Mouse (Mus musculus) MEL (cell line): ENCODE results near the gene Heg1.

Experiments
- CTCF ChIP-seq, 3 experiments: IDR thresholded peaks in 2 of 3; conservative IDR thresholded peaks in 1 of 3; 2 replicates each; pipeline ENCODE4 v1.5.1; 2011 to 2012; ENCODE audit warnings: low read length in 3 of 3, low read depth in 2 of 3, mild to moderate bottlenecking in 2 of 3, improper control_type of control experiment in 1 of 3, inconsistent platforms in 1 of 3, mixed read lengths in 1 of 3, moderate library complexity in 1 of 3; ENCODE audit not compliant: control insufficient read depth in 1 of 3, insufficient read depth in 1 of 3, poor library complexity in 1 of 3, severe bottlenecking in 1 of 3
- ETS1 ChIP-seq: IDR thresholded peaks from 2 replicates; pipeline ENCODE4 v1.6.1; 2012; ENCODE audit warnings: low read depth, mild to moderate bottlenecking, inconsistent platforms, low read length, improper control_type of control experiment, moderate library complexity
- GATA1 ChIP-seq: IDR thresholded peaks from 2 replicates; pipeline ENCODE4 v1.6.1; 2011; ENCODE audit warnings: low read depth, low read length, improper control_type of control experiment
- MAX ChIP-seq: IDR thresholded peaks from 2 replicates; pipeline ENCODE4 v1.6.1; 2011; ENCODE audit warnings: low read length, improper control_type of control experiment
- MEF2A ChIP-seq: IDR thresholded peaks from 2 replicates; pipeline ENCODE4 v1.6.1; 2014; ENCODE audit warnings: low read depth, mild to moderate bottlenecking, inconsistent platforms, low read length, improper control_type of control experiment; ENCODE audit not compliant: poor library complexity, insufficient replicate concordance, severe bottlenecking; ENCODE audit errors: extremely low read depth
- NRF1 ChIP-seq: IDR thresholded peaks from 2 replicates; pipeline ENCODE4 v1.6.1; 2014; ENCODE audit warnings: low read depth, mild to moderate bottlenecking, inconsistent platforms, low read length, improper control_type of control experiment, moderate library complexity; ENCODE audit not compliant: poor library complexity, insufficient read depth, severe bottlenecking
- POLR2A ChIP-seq, 2 experiments: IDR thresholded peaks; 2 replicates each; pipeline ENCODE4 v1.6.1; 2011 to 2012; ENCODE audit warnings: low read length in 2 of 2, mild to moderate bottlenecking in 2 of 2, control low read depth in 1 of 2, improper control_type of control experiment in 1 of 2, low read depth in 1 of 2, moderate library complexity in 1 of 2; ENCODE audit not compliant: control insufficient read depth in 1 of 2, insufficient read depth in 1 of 2, poor library complexity in 1 of 2
- RAD21 ChIP-seq: IDR thresholded peaks from 2 replicates; pipeline ENCODE4 v1.6.1; 2011; ENCODE audit warnings: mild to moderate bottlenecking, low read depth, low read length, improper control_type of control experiment
- TAL1 ChIP-seq: IDR thresholded peaks from 2 replicates; pipeline ENCODE4 v1.6.1; 2012; ENCODE audit warnings: mild to moderate bottlenecking, inconsistent platforms, low read length, moderate library complexity, mixed read lengths
- TBP ChIP-seq: IDR thresholded peaks from 2 replicates; pipeline ENCODE4 v1.8.0; 2011; ENCODE audit warnings: low read depth, low read length, improper control_type of control experiment
- USF2 ChIP-seq, 2 experiments: IDR thresholded peaks; 2 replicates each; pipeline ENCODE4 v1.6.1; 2011 to 2012; ENCODE audit warnings: improper control_type of control experiment in 2 of 2, low read length in 2 of 2, borderline replicate concordance in 1 of 2, inconsistent platforms in 1 of 2, low read depth in 1 of 2, mild to moderate bottlenecking in 1 of 2; ENCODE audit not compliant: insufficient read depth in 1 of 2
- ZC3H11A ChIP-seq: IDR thresholded peaks from 2 replicates; pipeline ENCODE4 v1.6.1; 2012; ENCODE audit warnings: low read depth, mild to moderate bottlenecking, inconsistent platforms, low read length, improper control_type of control experiment
- ZNF384 ChIP-seq: IDR thresholded peaks from 2 replicates; pipeline ENCODE4 v1.6.1; 2012; ENCODE audit warnings: low read depth, mild to moderate bottlenecking, inconsistent platforms, low read length, improper control_type of control experiment

- TF ChIP-seq RAD21 (no peak), ETS1 (no peak), POLR2A (IDR thresholded peaks at IDR 0.05; ENCODE audit: control insufficient read depth in 1 of 2, insufficient read depth in 1 of 2, low read depth in 1 of 2, low read length in 2 of 2, poor library complexity in 1 of 2) (no peak), CTCF (IDR thresholded peaks at IDR 0.05 in 2 of 3, conservative IDR thresholded peaks at IDR 0.05 in 1 of 3; ENCODE audit: control insufficient read depth in 1 of 3, insufficient read depth in 1 of 3, low read depth in 2 of 3, low read length in 3 of 3, poor library complexity in 1 of 3, severe bottlenecking in 1 of 3) (no peak), GATA1 (no peak), ZNF384 (no peak), USF2 (IDR thresholded peaks at IDR 0.05; ENCODE audit: borderline replicate concordance in 1 of 2, insufficient read depth in 1 of 2, low read depth in 1 of 2, low read length in 2 of 2) (no peak), ZC3H11A (no peak), TBP (no peak), TAL1 (no peak), MEF2A (no peak), NRF1 (no peak), MAX (no peak)
Observed at GRCm38 (mm10) chr16:33733864-33734263, 49.7 kb downstream of the Heg1 start.
